Mouse (Mus musculus) macrophage (primary cell): ENCODE results near the gene Bace2. TPM values are rescaled to one million over a fixed set of nuclear protein-coding genes. Genes with fewer than 3 reads are reported as not detected.

Experiments
- H3K27ac ChIP-seq: fragments of 350-480 bp; formaldehyde crosslinking; 2 replicates; pipeline ENCODE4 v1.9.0; 2021
- H3K36me3 ChIP-seq: fragments of 350-480 bp; formaldehyde crosslinking; 2 replicates; pipeline ENCODE4 v1.9.0; 2021; ENCODE audit errors: inconsistent target
- H3K4me3 ChIP-seq: fragments of 350-480 bp; formaldehyde crosslinking; 2 replicates; pipeline ENCODE4 v1.9.0; 2021; ENCODE audit errors: inconsistent target
- H3K79me2 ChIP-seq: fragments of 350-480 bp; formaldehyde crosslinking; 2 replicates; pipeline ENCODE4 v1.9.0; 2021; ENCODE audit errors: inconsistent target
- WGBS: methylation state at CpG from one replicate; pipeline ENCODE4 v1.1.7; 2026; ENCODE audit warnings: inconsistent platforms; ENCODE audit not compliant: missing documents; 5-methylcytosine and 5-hydroxymethylcytosine counted together
- polyA plus RNA-seq: library from polyadenylated mRNA; stranded (reverse); fragments of 250-400 nt; gene quantifications from 3 replicates; pipeline ENCODE4 v1.2.4, GENCODE M21; 2018; ENCODE audit warnings: inconsistent platforms

Bace2 gene
- polyA plus RNA-seq, 1 experiment from 2014 or later, result not detected

DNA sequence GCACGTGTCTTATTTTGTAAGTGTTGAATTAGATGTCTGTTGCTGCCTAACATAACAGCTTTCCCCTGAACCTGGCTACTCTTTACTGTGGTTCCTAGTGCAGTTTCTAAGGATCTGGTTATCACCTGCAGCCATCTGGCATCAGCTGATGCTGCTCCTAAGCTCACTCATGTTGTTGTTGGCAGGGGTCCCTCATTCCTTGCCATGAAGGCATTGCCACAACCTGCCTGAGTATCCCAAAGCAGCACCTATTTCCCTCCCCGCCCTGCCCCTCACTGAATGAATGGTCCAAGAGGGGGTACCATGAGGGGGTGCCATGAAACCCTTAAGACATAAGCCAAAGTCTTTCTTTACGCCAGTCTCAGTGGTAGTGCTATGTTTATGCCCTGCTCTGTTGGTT is 71.5 kb downstream of the Bace2 start:
- Histone ChIP-seq H3K79me2 (no peaks in the 10 kb centered on the region), H3K4me3 (no peak overlapping the region), H3K36me3 (no peaks in the 10 kb centered on the region), H3K27ac (no peak overlapping the region)
- 94% methylated on average over 3 of the region's 3 CpGs for WGBS

DNA sequence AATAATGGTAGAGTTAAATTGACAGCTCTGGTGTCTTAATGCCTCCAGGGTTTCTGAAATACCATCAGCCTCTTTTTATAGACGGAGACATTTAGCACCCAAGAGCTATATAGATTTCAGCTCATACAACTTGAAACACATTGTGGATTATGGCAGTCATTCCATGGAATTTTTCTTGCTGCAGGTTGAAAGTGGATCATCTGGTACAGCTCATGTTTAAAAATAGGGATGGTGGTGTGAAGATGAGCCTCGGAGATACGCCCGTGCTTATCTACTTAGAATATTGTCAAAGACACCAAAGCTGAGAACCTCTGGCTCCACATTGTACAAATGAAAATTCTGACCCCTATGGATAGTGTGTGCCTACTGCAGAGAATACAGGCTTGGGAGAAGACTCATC is 73.5 kb downstream of the Bace2 start:
- Histone ChIP-seq H3K36me3 (no peaks in the 10 kb centered on the region), H3K27ac (no peak overlapping the region), H3K79me2 (no peaks in the 10 kb centered on the region), H3K4me3 (no peak overlapping the region)
- WGBS, result 96% methylated on average over 4 of the region's 4 CpGs

DNA sequence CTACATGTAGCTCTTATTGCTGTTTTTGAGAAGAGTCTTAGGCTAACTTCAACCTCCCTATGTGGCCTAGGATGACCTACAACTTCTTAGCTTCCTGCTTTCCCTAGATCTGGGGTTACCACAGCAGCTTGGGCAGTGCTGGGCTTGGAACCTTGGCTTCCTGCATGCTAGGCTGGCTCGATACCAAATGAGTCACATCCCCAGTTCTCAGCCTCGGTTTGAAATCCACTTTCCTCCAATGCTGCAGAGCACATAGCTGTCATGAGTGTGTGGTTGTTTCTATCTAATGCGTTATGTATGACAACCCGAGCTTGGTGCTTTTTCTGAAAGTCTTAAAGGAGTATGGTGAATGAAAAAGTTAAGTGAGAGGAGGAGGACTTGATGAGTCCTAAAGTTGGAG is 74.8 kb downstream of the Bace2 start:
- WGBS, result 15% methylated on average over 4 of the region's 4 CpGs
- H3K4me3 ChIP-seq, result no peak overlapping the region
- H3K36me3 ChIP-seq, result no peaks in the 10 kb centered on the region
- H3K79me2 ChIP-seq, result no peaks in the 10 kb centered on the region
- H3K27ac ChIP-seq, result no peak overlapping the region

DNA sequence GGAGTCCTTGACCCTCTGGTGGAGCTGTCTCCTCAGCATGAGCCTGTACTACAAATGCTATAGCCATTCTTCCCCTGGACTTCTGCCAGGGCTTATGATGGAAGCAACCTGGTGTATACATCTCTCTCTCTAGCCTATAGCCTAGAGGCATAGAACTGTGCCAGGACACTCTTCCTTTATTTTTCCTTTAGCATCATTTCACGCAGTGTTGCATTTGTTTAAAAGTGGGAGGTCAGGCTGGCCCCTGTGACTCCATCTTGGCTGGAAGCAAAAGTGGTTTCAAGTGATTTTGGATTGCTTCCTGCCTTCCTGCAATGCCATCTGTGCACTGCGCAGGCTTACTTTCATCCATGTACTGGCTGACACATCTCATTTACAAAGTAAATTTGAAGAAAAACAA is 77.7 kb downstream of the Bace2 start:
- H3K36me3 ChIP-seq, result no peaks in the 10 kb centered on the region
- no peak overlapping the region for H3K27ac ChIP-seq
- no peaks in the 10 kb centered on the region for H3K79me2 ChIP-seq
- no peak overlapping the region for H3K4me3 ChIP-seq
- 100% methylated on average over 2 of the region's 2 CpGs for WGBS

DNA sequence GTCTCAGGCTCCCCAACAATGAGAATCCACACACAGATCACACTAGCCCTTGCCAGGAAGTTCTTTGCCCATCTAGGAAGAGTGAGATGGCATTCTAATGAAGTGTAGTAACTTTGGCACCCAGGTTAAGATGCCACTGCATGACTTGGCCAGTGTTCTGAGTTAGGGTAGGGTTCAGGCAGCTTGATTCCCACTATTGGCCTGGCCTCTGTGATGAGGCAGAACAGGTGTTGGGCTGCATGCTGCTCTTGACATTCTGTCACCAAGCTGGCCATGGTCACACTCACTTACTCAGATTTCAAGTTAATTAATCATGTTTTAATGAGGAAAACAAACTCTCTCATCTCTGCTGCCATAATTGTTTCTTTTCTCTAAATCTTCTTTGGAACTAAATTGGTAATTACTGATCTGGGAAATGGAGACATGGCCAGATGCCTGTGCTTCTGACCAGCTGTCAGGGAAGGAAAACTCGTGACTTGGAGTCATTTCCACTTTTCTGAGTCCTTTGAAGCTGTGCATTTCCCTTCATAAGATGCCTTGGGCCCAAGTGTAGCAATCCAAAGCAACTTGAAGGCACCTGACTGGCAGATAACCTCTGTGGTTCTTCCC is 81.0 kb downstream of the Bace2 start:
- no peak overlapping the region for H3K4me3 ChIP-seq
- 50% methylated on average over 1 of the region's 1 CpGs for WGBS
- no peak overlapping the region for H3K27ac ChIP-seq
- no peaks in the 10 kb centered on the region for H3K36me3 ChIP-seq
- no peaks in the 10 kb centered on the region for H3K79me2 ChIP-seq

DNA sequence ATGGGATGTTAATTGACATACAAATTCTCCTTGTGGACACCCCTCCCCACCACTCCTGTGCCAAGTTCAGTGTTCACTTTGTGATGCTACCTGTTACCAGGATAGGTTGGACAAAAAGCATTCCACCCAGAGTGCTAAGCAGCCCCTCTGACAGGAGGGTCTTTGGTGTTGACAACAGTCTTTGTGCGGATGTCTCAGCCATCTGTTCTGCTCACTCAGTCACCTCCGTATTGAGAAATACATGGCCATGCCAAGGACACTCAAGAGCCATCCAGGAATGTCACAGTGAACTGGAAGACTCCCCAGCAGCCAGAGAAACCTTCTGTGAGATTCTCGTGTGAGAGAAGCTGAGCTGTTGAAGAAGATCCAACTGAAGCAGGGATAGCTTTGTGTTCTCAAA is 81.6 kb downstream of the Bace2 start:
- H3K79me2 ChIP-seq, result no peaks in the 10 kb centered on the region
- H3K36me3 ChIP-seq, result no peaks in the 10 kb centered on the region
- no peak overlapping the region for H3K4me3 ChIP-seq
- WGBS, result 92% methylated on average over 3 of the region's 3 CpGs
- H3K27ac ChIP-seq, result no peak overlapping the region

DNA sequence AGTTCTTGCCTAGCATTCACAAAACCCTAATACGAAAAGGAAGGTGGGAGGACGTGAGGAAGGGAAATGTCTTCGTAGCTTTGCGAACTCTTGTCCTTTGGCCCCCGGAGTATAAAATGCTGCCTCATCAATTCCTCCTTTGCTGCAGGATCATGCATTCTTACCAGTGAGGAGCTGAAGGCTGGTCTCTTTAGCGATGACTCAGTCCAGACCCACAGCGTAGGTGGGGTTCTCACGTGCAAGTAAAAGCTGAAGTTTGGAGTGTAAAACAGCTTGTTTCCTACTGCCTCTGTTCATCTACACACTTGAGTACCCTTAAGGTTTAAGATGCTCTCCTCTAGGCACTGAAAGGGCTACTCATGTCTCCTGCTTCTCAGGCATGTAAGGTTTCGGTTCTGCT is 85.4 kb downstream of the Bace2 start:
- no peaks in the 10 kb centered on the region for H3K79me2 ChIP-seq
- no peak overlapping the region for H3K4me3 ChIP-seq
- peaks cover 2% of the 10 kb centered on the region; the same call in 1 of the 2 replicates for H3K36me3 ChIP-seq
- 91% methylated on average over 9 of the region's 9 CpGs for WGBS
- no peak overlapping the region for H3K27ac ChIP-seq

DNA sequence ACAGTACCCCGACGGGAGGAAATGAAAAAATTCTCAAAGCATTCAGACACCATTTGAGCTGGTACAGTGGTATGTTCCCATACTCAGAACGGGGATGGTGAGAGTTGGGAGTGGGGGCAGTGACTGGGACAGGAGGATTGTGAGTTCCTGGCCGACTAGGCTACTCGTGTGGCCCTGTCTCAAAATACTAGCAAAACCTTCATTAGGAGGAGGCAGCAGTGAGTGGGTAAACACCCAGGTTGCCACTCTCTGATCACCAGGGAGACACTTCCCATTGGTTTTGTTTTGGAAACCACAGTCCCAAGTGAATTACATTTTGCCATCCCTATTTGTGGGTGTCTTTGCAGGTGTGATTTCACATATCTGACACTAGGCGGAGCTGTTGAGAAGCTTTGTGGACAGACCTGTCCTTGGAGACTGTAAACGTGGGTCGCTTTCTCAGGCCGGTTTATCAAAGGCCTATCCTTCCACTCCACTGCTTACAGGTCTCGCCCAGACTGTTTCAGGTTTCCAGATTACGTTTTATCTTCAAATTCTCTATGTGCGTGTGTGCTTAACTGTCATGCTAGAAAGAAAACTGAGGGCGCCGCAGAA is 87.2 kb downstream of the Bace2 start:
- 59% methylated on average over 14 of the region's 14 CpGs for WGBS
- Histone ChIP-seq H3K4me3 (no peak overlapping the region), H3K79me2 (no peaks in the 10 kb centered on the region), H3K27ac (no peak overlapping the region), H3K36me3 (peaks cover 20% of the 10 kb centered on the region)

DNA sequence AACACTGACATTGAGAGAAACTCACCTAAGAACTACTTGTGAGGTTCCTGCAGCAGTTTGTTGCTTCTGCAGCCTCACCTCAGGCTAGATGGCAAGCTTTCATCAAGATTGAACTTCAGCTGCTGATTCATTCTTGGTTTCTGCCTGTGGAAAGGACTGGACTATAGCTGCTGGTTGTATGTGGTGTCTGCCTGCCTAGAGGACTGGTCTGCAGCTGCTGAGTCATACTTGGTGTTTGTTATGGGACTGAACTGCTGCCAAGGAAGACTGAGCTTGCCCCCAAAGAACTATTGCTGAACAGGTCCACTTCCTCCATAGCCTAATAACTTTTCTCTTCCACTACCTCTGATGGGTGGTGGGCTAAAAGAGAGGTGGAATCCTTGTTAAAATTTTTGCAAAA is 90.8 kb downstream of the Bace2 start:
- no peaks in the 10 kb centered on the region for H3K79me2 ChIP-seq
- H3K36me3 ChIP-seq, result peaks cover 56% of the 10 kb centered on the region
- no peak overlapping the region for H3K4me3 ChIP-seq
- no peak overlapping the region for H3K27ac ChIP-seq

DNA sequence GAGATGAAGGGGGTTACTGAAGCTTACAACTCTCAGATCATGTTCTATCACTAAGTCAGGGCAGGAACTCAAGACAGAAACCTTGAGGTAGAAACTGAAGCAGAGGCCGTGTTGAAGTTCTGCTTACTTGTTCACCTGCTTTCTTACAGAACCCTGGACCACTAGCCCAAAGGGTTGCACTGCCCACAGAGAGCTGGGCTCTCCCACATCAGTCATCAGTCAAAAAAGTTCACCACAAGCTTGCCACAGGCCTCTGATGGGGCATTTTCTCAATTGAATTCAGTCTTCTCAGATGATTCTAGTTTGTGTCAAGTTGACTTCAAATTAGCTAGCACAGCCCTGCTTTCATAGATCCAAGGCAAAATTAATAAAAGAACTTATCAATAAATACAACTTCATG is 103.3 kb downstream of the Bace2 start:
- peaks cover 54% of the 10 kb centered on the region for H3K36me3 ChIP-seq
- WGBS, result 83% methylated on average over 1 of the region's 1 CpGs
- H3K27ac ChIP-seq, result no peak overlapping the region
- H3K79me2 ChIP-seq, result peaks cover 83% of the 10 kb centered on the region
- peak overlapping the region; percentile 67 for H3K4me3 ChIP-seq

DNA sequence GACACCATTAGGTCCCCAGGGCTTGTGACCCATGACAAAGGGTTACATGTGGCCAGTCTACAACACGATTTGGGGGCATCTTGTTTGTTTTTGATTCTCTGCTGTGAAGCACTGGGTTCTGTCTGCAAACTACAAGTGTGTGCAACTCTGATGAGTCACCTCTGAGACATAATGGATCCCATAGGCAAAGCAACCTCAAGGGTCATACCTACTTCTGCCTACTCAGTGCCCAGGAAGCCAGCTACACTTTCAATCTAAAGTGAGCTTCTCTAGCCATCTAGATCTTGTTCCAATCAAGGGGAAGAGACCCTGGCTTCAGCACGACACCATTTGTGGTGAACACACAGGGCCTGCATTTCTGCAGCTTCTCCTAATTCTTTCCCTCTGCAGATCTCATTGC is 104.7 kb downstream of the Bace2 start:
- Histone ChIP-seq H3K4me3 (peak overlapping the region; percentile 67), H3K36me3 (peaks cover 40% of the 10 kb centered on the region), H3K27ac (peak overlapping the region; percentile 77; the same call in 1 of the 2 replicates), H3K79me2 (peaks cover 70% of the 10 kb centered on the region)
- 69% methylated on average over 2 of the region's 2 CpGs for WGBS

DNA sequence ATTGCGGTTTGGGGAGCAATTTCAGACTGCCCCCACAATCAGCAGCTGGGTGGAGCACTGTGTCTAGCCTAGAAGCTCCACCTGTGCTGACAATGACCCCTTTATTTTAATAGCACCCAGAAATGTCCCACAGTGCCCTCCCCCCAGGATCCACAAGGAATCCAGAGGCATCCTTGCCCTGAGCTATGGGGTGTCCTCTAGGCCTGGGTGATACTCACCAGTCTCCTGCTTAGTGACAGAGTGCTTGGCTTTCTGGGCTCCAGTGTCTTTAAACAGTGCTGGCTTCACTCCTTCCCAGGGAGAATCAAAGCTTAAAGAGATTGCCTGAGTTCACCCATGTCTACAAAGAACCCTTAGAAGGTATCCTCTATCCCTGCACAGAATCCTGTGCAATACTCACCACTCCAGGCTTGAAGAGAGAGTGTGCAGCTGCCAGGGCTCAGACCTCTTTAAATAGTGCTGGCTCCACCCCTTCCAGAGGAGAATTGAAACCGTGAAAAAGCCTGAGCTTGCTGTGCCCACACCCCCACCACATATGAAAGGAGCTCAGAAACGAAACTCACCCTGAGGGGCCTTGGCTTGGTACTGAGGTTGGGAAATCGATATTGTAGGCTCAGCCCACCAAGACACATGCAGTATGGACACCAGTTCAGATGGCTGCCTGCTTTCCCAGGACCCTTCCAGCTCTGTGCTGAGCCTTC is 106.1 kb downstream of the Bace2 start, which contains the start of gene Mx1:
Mx1 (minus strand) TSS at position 427 of the 701 bp plus-strand sequence.
- WGBS, result 21% methylated on average over 4 of the region's 4 CpGs
- Histone ChIP-seq H3K36me3 (peaks cover 26% of the 10 kb centered on the region), H3K79me2 (peaks cover 57% of the 10 kb centered on the region), H3K27ac (peak within 1 kb of the TSS; percentile 77), H3K4me3 (peak within 1 kb of the TSS; percentile 67)

DNA sequence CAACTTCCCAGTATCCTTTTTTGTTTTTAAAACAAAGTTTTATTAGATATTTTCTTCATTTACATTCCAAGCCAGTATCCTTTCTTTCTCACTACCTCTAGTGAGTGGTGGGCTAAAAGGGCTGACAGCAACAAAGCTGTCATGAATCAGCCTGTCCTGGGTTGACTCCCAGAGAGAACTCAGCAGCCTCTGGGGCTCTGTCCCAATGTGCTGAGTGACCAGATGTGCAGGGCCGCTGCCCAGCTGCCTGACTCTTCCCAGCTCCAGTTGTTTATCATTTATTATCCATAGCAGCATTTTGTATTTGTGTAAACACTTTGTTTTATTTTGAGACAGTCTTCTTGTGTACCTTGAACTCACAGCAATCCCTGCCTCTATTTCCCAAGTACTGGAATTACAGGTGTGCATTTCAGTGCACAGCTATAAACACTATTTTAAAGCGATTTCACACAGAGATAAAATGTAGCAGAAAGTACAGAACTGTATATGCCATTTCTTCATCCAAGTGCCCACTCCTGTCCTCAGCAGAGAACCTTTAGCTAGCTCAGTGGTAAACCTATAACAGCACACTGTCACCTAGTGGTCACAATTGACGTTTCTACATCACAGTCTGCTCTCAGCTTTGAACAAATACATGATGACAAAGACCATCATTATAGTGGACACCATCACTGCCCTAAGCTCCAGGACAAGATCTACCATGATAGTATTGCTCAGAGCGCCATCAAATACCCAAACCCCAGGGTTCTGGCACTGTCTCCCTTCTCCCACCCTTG is 109.8 kb downstream of the Bace2 start:
- H3K36me3 ChIP-seq, result no peaks in the 10 kb centered on the region
- 69% methylated on average over 4 of the region's 4 CpGs for WGBS
- peaks cover 19% of the 10 kb centered on the region for H3K79me2 ChIP-seq
- H3K27ac ChIP-seq, result no peak overlapping the region
- H3K4me3 ChIP-seq, result no peak overlapping the region

DNA sequence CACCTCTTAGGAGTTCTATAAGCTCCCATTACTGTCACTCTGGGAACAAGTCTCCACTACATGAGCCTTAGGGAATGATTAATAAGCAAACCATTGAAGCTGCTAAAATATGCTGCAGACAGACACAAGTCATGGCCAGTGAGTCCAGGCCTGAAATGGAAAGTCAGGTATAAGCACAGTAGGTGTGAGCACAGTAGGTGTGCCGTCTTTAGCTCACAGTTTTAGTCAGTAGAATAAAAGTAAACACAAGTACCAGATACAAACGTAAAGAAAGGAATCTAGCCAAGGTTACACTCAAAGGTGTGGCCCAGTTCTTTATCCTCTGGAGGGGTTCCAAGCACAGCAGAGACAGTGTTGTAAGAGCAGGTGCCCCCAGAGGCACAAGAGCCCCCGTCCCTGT is 110.9 kb downstream of the Bace2 start:
- no peak overlapping the region for H3K4me3 ChIP-seq
- H3K36me3 ChIP-seq, result no peaks in the 10 kb centered on the region
- H3K79me2 ChIP-seq, result peaks cover 8% of the 10 kb centered on the region
- H3K27ac ChIP-seq, result no peak overlapping the region
- WGBS, result 91% methylated on average over 3 of the region's 3 CpGs
